Mouse (Mus musculus): ENCODE measurements around the gene St3gal2. TPM values are rescaled to one million over a fixed set of nuclear protein-coding genes. Genes with fewer than 3 reads are reported as not detected.
"Not testable (repeated sequence)": the region's sequence is repeated elsewhere in the genome, so short reads cannot be mapped to it uniquely, and the experiment has no call there.

St3gal2 gene
- polyA plus RNA-seq, 1 experiment from 2014 or later, result 20.5 TPM

GRCm38 (mm10) chr8:110956619-110957450 is 37.1 kb downstream of the St3gal2 start:
- no peak for ATAC-seq (ENCODE audit: borderline replicate concordance, extremely low read depth, low FRiP score, low TSS enrichment)
- Histone ChIP-seq H3K4me3 (no peak overlapping the region), H3K4me1 (no peaks in the 10 kb centered on the region), H3K27me3 (no peaks in the 10 kb centered on the region), H3K9ac (no peak overlapping the region), H3K27ac (no peak overlapping the region), H3K4me2 (no peak overlapping the region), H3K9me3 (no peaks in the 10 kb centered on the region), H3K36me3 (peaks cover 18% of the 10 kb centered on the region)
- WGBS, result 81% methylated on average over 15 of the region's 15 CpGs

- Histone ChIP-seq H3K36me3 (peaks cover 18% of the 10 kb centered on the region), H3K27ac (no peak overlapping the region), H3K4me1 (no peaks in the 10 kb centered on the region), H3K4me2 (no peak overlapping the region), H3K27me3 (no peaks in the 10 kb centered on the region), H3K9ac (no peak overlapping the region), H3K9me3 (no peaks in the 10 kb centered on the region), H3K4me3 (no peak overlapping the region)
- 86% methylated on average over 19 of the region's 19 CpGs for WGBS
- no peak for ATAC-seq (ENCODE audit: borderline replicate concordance, extremely low read depth, low FRiP score, low TSS enrichment)
Measured at GRCm38 (mm10) chr8:110957471-110957870, 37.7 kb downstream of the St3gal2 start.

DNA sequence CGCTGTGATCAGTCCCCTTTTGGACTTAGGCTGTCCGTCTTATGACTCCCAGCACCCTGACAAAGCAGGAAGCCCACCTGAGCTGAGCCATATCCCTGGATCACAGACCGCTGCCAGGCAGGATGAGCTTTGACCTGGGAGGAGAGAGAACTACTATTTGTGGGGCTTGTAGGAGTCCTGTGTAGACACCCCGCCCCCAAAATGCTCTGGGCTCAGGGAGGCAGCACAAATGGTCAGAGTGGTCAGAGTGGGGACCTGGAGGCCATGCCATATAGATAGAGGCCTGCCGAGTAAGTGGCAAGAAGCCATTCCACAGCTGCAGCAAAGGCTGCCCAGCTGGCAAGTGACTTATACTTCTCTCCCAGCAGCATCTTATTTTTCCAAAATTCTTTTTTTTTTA is 38.4 kb downstream of the St3gal2 start:
- Histone ChIP-seq H3K4me3 (no peak overlapping the region), H3K36me3 (peaks cover 18% of the 10 kb centered on the region), H3K27me3 (no peaks in the 10 kb centered on the region), H3K9ac (no peak overlapping the region), H3K9me3 (no peaks in the 10 kb centered on the region), H3K4me2 (no peak overlapping the region), H3K27ac (no peak overlapping the region), H3K4me1 (no peaks in the 10 kb centered on the region)
- 89% methylated on average over 5 of the region's 5 CpGs for WGBS
- ATAC-seq (ENCODE audit: borderline replicate concordance, extremely low read depth, low FRiP score, low TSS enrichment), result no peak

- not testable (repeated sequence) for H3K4me2 ChIP-seq; H3K27ac ChIP-seq; ATAC-seq (ENCODE audit: borderline replicate concordance, extremely low read depth, low FRiP score, low TSS enrichment); H3K9me3 ChIP-seq; H3K4me3 ChIP-seq; H3K9ac ChIP-seq; H3K27me3 ChIP-seq; H3K4me1 ChIP-seq
- 88% methylated on average over 7 of the region's 7 CpGs for WGBS
- peaks cover 18% of the 10 kb centered on the region for H3K36me3 ChIP-seq
Measured at GRCm38 (mm10) chr8:110958553-110958952, 38.8 kb downstream of the St3gal2 start.

- Histone ChIP-seq H3K4me1 (no peaks in the 10 kb centered on the region), H3K27me3 (no peaks in the 10 kb centered on the region), H3K4me2 (no peak overlapping the region), H3K27ac (no peak overlapping the region), H3K9me3 (no peaks in the 10 kb centered on the region), H3K36me3 (peaks cover 18% of the 10 kb centered on the region), H3K4me3 (no peak overlapping the region), H3K9ac (no peak overlapping the region)
- WGBS, result 93% methylated on average over 12 of the region's 12 CpGs
- no peak for ATAC-seq (ENCODE audit: borderline replicate concordance, extremely low read depth, low FRiP score, low TSS enrichment)
Measured at GRCm38 (mm10) chr8:110959071-110959780, 39.5 kb downstream of the St3gal2 start.

GRCm38 (mm10) chr8:110959906-110960305 is 40.2 kb downstream of the St3gal2 start:
- no peak overlapping the region for H3K4me2 ChIP-seq
- H3K27me3 ChIP-seq, result no peaks in the 10 kb centered on the region
- no peak overlapping the region for H3K9ac ChIP-seq
- 90% methylated on average over 6 of the region's 6 CpGs for WGBS
- no peak overlapping the region for H3K4me3 ChIP-seq
- H3K9me3 ChIP-seq, result no peaks in the 10 kb centered on the region
- no peaks in the 10 kb centered on the region for H3K4me1 ChIP-seq
- no peak for ATAC-seq (ENCODE audit: borderline replicate concordance, extremely low read depth, low FRiP score, low TSS enrichment)
- peaks cover 18% of the 10 kb centered on the region for H3K36me3 ChIP-seq
- no peak overlapping the region for H3K27ac ChIP-seq

GRCm38 (mm10) chr8:110963051-110963450 is 43.3 kb downstream of the St3gal2 start:
- Histone ChIP-seq H3K36me3 (peaks cover 6% of the 10 kb centered on the region), H3K4me1 (peaks cover 10% of the 10 kb centered on the region), H3K27ac (no peak overlapping the region), H3K27me3 (no peaks in the 10 kb centered on the region), H3K4me2 (no peak overlapping the region), H3K4me3 (no peak overlapping the region), H3K9me3 (no peaks in the 10 kb centered on the region), H3K9ac (no peak overlapping the region)
- 82% methylated on average over 2 of the region's 2 CpGs for WGBS
- ATAC-seq (ENCODE audit: borderline replicate concordance, extremely low read depth, low FRiP score, low TSS enrichment), result no peak

DNA sequence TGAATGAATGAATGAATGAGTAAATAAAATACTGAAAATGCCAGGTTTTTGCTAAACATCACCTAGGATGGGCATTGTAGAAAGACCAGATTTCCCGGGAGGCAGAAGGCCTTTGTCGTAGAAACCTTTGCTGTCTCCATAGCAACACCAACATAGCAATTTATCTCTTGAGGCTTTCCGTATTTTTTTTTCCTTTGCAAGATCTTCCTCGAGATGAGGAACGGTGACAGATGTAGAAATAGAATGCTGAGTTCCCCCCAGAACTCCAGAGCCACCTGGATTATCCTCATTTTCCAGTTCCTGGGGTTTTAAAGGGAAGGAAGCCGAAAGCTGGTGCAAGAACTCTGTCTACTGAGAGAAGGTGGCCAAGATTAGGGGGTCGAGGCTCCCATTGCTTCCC is 44.9 kb downstream of the St3gal2 start:
- H3K9ac ChIP-seq, result no peak overlapping the region
- 70% methylated on average over 7 of the region's 7 CpGs for WGBS
- no peak for ATAC-seq (ENCODE audit: borderline replicate concordance, extremely low read depth, low FRiP score, low TSS enrichment)
- no peak overlapping the region for H3K4me3 ChIP-seq
- H3K27ac ChIP-seq, result no peak overlapping the region
- peaks cover 4% of the 10 kb centered on the region for H3K36me3 ChIP-seq
- no peaks in the 10 kb centered on the region for H3K9me3 ChIP-seq
- no peak overlapping the region for H3K4me2 ChIP-seq
- H3K27me3 ChIP-seq, result no peaks in the 10 kb centered on the region
- H3K4me1 ChIP-seq, result peaks cover 10% of the 10 kb centered on the region

DNA sequence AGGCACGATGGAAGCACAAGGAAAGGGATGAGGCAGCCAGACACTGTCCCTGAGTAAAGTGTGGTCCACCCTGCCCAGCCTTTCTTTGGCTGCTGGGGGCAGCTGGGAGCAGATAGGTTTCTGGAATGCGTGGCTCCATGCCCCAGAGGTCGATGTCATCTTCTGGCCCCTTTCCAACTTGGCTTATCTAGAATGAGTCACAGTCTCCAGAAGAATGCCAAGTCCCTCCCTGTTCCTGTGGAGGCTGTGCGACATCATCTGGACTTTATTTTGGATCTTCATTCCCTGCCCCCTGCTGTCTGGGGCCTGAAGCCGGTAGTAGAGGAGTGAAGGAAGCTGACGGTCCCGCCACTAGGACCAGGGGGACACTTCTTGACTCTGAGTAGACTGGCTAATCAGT is 45.9 kb downstream of the St3gal2 start:
- no peak overlapping the region for H3K4me2 ChIP-seq
- H3K27me3 ChIP-seq, result no peaks in the 10 kb centered on the region
- 34% methylated on average over 7 of the region's 7 CpGs for WGBS
- peaks cover 14% of the 10 kb centered on the region for H3K4me1 ChIP-seq
- H3K36me3 ChIP-seq, result no peaks in the 10 kb centered on the region; the same call in 1 of the 2 replicates
- 0 out of 2 replicates have a peak overlapping the region, but pooled peaks have one; percentile 12 for H3K27ac ChIP-seq
- ATAC-seq (ENCODE audit: borderline replicate concordance, extremely low read depth, low FRiP score, low TSS enrichment), result peak; percentile 46; the same call in 1 of the 2 replicates
- H3K9me3 ChIP-seq, result no peaks in the 10 kb centered on the region
- no peak overlapping the region for H3K4me3 ChIP-seq
- H3K9ac ChIP-seq, result no peak overlapping the region

DNA sequence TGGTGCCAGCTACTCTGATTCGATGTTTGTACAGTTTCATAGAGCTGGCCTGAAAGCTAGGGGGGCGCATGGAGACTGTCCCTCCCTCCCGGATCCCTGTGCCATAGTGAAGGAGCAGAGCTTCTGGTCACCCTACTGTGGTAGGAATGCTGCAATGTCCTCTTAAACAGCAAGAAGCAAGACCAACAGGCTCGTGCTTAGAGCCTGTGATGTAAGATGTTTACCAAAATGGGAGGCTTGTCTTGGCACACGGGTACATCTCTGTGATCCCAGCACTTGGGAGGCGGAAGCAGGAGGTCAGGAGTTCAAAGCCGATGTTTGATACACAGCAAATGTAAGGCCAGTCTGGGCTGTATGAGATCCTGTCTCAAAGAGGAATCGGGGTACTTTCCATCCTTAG is 46.9 kb downstream of the St3gal2 start:
- no peak for ATAC-seq (ENCODE audit: borderline replicate concordance, extremely low read depth, low FRiP score, low TSS enrichment)
- peaks cover 19% of the 10 kb centered on the region for H3K4me1 ChIP-seq
- H3K9me3 ChIP-seq, result no peaks in the 10 kb centered on the region
- no peaks in the 10 kb centered on the region; the same call in 1 of the 2 replicates for H3K36me3 ChIP-seq
- no peak overlapping the region for H3K9ac ChIP-seq
- no peak overlapping the region for H3K4me2 ChIP-seq
- H3K27ac ChIP-seq, result peak overlapping the region; percentile 12; the same call in 1 of the 2 replicates
- 71% methylated on average over 8 of the region's 8 CpGs for WGBS
- no peaks in the 10 kb centered on the region for H3K27me3 ChIP-seq
- no peak overlapping the region for H3K4me3 ChIP-seq

DNA sequence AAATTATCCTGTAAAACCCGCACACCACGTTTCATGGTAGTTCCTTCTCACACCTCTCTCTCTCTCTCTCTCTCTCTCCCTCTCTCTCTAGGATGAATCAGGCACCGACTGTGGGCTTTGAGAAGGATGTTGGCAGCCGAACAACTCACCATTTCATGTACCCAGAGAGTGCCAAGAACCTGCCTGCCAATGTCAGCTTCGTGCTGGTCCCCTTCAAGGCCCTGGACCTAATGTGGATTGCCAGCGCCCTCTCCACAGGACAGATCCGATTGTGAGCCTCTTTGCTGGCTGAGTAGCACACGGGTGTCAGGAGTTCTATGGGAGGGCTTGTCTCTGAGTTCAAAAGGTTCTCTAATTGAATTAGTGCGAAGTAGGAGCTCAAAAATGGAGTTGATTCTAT is 47.6 kb downstream of the St3gal2 start:
- Histone ChIP-seq H3K36me3 (no peaks in the 10 kb centered on the region; the same call in 1 of the 2 replicates), H3K27ac (no peak overlapping the region), H3K4me2 (no peak overlapping the region), H3K27me3 (no peaks in the 10 kb centered on the region), H3K4me1 (peaks cover 19% of the 10 kb centered on the region), H3K9ac (no peak overlapping the region), H3K9me3 (no peaks in the 10 kb centered on the region), H3K4me3 (no peak overlapping the region)
- 78% methylated on average over 9 of the region's 9 CpGs for WGBS
- ATAC-seq (ENCODE audit: borderline replicate concordance, extremely low read depth, low FRiP score, low TSS enrichment), result no peak
